Mouse (Mus musculus) midbrain, embryonic 10.5 days (tissue): Measurements from ENCODE around the gene Eea1. TPM values are rescaled to one million over a fixed set of nuclear protein-coding genes. Genes with fewer than 3 reads are reported as not detected.

Experiments
- DNase-seq: peaks from one replicate; pipeline ENCODE4 v3.0.0-alpha.2; 2017; ENCODE audit warnings: low spot score
- H3K27ac ChIP-seq: fragments of 300-500 bp; sonication (generic); replicated peaks from 2 replicates; pipeline ENCODE4 v1.5.1; 2016; ENCODE audit warnings: mild to moderate bottlenecking
- H3K27me3 ChIP-seq: fragments of 300-500 bp; sonication (generic); 2 replicates; pipeline ENCODE4 v1.6.1; 2016; ENCODE audit warnings: low read depth, mild to moderate bottlenecking; ENCODE audit not compliant: poor library complexity, severe bottlenecking
- H3K36me3 ChIP-seq: fragments of 300-500 bp; sonication (generic); 2 replicates; pipeline ENCODE4 v1.6.1; 2016; ENCODE audit warnings: mild to moderate bottlenecking, moderate library complexity
- H3K4me1 ChIP-seq: fragments of 300-500 bp; sonication (generic); 2 replicates; pipeline ENCODE4 v1.6.1; 2016
- H3K4me3 ChIP-seq: fragments of 300-500 bp; sonication (generic); 2 replicates; pipeline ENCODE4 v1.5.1; 2016; ENCODE audit warnings: mild to moderate bottlenecking, moderate library complexity
- H3K9me3 ChIP-seq: fragments of 300-500 bp; sonication (generic); replicated peaks from 2 replicates; pipeline ENCODE4 v1.6.1; 2016; ENCODE audit warnings: mild to moderate bottlenecking
- WGBS: fragments of 180-500 bp; shearing (Covaris S2); methylation state at CpG from one replicate; pipeline ENCODE4 v1.1.7; 2016; 5-methylcytosine and 5-hydroxymethylcytosine counted together
- polyA plus RNA-seq: library from polyadenylated mRNA; unstranded; fragments of >200 nt; fragmentation: Nextera tagmentation; extraction: Ambion mirVana; gene quantifications from 2 replicates; pipeline ENCODE4 v1.2.1, GENCODE M21; 2016

Gene Eea1
- polyA plus RNA-seq = 10.1 and 11.4 TPM in 2 replicates

DNA sequence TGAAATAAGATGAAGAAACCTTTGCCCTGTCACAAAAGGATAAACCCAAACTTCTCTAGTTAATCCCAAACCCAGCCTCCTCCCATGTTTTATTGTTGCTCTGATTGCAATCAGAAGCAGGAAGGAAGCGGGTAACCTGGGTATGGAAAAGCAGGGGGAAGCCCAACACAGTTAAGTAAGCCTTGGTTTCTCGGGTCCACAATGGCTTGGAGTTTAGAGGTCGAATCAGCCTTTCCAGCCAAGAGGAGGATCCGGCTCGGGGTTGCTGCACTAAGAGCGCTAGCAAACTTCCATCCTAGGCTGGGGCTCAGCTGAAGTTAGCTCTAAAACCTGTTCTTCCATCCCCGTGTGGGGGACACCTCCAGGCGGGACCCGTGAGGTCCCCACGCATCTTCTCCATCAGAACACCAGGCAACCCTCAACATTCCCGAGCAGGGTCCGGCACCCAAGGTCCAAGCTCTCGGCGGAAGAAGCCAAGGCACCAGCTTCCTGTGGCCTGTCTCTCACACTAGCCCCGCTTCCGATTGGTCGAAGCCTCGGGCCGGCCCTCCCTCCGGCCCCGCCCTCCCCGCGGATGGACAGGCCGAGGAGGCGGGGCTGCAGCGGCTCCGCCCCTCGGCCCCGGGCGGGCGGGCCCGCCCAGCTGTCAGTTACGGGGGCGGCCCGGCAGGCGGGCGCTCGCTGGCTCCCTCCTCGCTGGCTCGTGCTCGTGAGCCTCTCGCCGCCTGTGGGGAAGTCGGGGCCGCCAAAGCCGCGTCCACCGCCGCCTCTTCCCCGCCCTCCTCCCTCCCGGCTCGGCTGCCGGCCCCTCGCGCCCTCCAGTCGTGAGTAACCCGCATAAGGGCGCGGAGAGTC lies at the start of gene Eea1:
Gene Eea1, plus strand, starts transcription at position 605 of the 855 bp plus-strand sequence.
- Histone ChIP-seq H3K4me3 (peak within 1 kb of the TSS; percentile 84), H3K27me3 (no peaks in the 10 kb centered on the region), H3K4me1 (peaks cover 19% of the 10 kb centered on the region), H3K9me3 (no peaks in the 10 kb centered on the region), H3K36me3 (no peaks in the 10 kb centered on the region), H3K27ac (peak within 1 kb of the TSS; percentile 90)
- peak; percentile 94 for DNase-seq
- 1% methylated on average over 56 of the region's 59 CpGs for WGBS

DNA sequence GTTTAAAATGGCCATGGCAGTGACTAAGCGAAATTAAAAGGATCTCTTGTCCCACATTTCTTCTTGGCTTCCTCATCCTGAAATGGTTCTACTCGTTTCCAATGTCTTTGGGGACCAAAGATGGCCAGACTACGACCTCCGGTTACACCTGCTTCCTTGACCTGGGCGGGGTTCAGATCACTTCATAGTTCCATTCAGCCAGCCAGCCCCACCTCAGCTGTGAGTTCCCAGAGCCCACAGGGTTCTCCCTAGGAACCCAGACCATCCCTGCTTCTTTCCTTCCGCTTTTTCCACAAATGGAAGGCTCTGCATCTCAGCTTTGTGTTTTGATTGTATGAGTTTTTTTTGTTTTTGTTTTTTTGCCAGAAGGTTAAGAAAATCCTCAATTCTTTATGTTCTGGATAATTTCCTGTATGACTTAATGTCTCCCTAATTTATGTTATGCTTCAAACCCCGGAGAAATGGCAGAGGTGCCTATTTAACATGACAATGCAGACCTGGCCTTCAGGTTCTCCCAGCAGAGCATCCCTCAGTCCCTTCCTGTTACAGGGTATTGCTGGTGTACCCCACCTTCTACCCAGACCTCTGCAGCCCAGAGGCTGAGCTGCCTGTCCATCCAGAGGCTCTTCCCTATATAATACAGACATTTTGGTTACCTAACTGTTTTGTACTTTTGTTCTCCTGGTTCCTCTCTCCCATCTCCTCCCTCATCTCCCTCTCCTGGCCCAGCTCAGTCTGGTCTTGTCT lies 49.1 kb upstream of the Eea1 start:
- no peak overlapping the region for H3K27ac ChIP-seq
- peaks cover 6% of the 10 kb centered on the region; the same call in 1 of the 2 replicates for H3K4me1 ChIP-seq
- no peaks in the 10 kb centered on the region for H3K36me3 ChIP-seq
- no peak for DNase-seq
- no peak overlapping the region for H3K4me3 ChIP-seq
- H3K27me3 ChIP-seq = peaks cover 4% of the 10 kb centered on the region; the same call in 1 of the 2 replicates
- no peaks in the 10 kb centered on the region for H3K9me3 ChIP-seq
- WGBS = 77% methylated on average over 7 of the region's 7 CpGs

DNA sequence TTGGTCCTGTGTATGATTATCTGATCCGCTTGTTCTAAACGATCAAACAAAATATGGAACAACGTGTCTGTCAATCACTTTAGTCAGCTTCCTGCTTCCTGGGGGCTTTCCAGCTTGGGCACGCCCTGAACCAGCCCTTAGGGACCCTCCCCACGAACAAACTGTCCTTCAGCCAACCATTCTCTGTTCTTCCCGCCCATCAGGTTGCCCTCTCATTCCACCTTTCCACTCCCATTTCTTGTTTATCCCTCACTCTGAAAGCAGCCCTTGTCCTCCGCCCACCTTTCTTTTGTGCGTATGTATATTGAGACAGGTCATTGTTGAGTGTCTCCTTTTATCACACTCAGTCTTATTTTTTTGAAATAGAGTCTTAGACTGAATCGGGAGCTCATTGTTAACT lies 48.3 kb upstream of the Eea1 start:
- no peak for DNase-seq
- 85% methylated on average over 9 of the region's 9 CpGs for WGBS
- H3K4me3 ChIP-seq = no peak overlapping the region
- H3K36me3 ChIP-seq = no peaks in the 10 kb centered on the region
- H3K9me3 ChIP-seq = no peaks in the 10 kb centered on the region
- peaks cover 4% of the 10 kb centered on the region; the same call in 1 of the 2 replicates for H3K27me3 ChIP-seq
- no peak overlapping the region for H3K27ac ChIP-seq
- H3K4me1 ChIP-seq = peaks cover 6% of the 10 kb centered on the region; the same call in 1 of the 2 replicates

DNA sequence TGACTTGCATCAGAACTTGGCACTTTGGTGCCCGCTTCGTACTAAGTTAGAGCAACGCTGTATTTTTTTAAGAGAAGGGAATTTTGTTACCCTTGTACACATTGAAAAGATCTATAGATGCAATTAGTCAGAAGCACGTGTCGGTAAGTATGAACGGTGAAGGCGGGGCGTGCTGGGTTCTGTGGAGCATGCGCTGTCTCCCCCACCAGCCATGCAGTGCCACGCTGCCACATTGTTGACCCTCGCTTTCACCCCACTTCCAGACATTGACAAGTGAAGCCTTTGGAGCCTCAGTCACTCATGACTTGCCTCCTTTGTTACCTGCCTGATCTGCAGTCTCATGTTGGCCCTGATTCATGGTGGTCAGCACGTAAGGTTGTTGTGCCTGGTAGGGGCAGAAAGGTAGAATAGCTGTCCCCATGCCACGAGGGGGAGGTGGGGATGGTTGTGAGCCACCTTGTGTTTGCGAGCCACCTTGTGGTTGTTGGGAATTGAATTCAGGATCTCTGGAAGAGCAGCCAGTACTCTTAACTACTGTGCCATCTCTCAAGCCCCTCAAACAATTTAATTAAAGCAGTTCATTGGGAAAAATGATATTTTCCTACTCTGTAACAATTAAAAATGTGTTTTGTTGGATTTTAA lies 47.0 kb upstream of the Eea1 start:
- Histone ChIP-seq H3K27ac (no peak overlapping the region), H3K4me1 (peaks cover 6% of the 10 kb centered on the region; the same call in 1 of the 2 replicates), H3K36me3 (no peaks in the 10 kb centered on the region), H3K4me3 (no peak overlapping the region), H3K9me3 (no peaks in the 10 kb centered on the region), H3K27me3 (peaks cover 4% of the 10 kb centered on the region; the same call in 1 of the 2 replicates)
- no peak for DNase-seq
- 90% methylated on average over 14 of the region's 14 CpGs for WGBS

DNA sequence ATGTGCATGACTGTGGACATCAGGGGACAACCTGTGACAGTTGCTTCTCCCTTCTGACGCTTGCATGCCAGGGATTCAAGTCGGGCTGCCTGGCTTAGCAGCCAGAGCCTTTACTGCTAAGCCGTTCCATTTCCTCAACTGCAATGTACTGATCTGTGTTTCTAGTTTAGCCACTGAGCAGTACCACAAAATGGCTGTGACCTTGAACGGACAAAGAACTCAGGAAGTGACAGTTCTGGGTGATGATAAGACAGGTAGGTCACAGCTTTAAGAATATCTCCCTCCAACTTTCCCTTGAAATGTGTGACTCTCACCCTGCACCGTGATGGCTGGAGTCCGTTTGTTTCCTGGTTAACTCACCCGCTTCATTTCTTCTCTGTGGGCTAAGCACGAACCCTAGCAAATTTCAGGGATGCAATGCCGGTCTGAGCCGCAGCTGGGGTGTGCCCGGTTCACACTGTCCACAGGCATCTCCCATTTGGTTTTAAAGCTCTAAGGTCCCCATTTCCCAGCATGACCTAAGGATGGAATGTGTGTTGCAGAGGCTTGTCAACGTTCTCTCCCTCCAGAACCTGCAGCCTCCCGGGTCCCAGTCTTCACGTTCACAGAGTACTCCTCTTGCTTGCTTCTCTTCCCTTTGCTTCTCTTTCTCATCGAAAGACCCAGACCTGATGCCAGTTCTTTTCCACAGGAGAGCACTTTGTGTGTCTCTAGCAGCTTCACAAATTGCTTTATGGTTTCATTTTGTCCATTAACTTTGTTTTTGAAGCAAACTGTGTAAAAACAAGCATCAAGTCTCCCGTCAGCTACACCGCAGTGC lies 46.2 kb upstream of the Eea1 start:
- Histone ChIP-seq H3K27me3 (peaks cover 4% of the 10 kb centered on the region; the same call in 1 of the 2 replicates), H3K27ac (peak overlapping the region; percentile 38; the same call in 1 of the 2 replicates), H3K36me3 (no peaks in the 10 kb centered on the region), H3K4me3 (peak overlapping the region; percentile 41), H3K9me3 (no peaks in the 10 kb centered on the region), H3K4me1 (peaks cover 6% of the 10 kb centered on the region; the same call in 1 of the 2 replicates)
- 42% methylated on average over 17 of the region's 17 CpGs for WGBS
- peak; percentile 34 for DNase-seq

DNA sequence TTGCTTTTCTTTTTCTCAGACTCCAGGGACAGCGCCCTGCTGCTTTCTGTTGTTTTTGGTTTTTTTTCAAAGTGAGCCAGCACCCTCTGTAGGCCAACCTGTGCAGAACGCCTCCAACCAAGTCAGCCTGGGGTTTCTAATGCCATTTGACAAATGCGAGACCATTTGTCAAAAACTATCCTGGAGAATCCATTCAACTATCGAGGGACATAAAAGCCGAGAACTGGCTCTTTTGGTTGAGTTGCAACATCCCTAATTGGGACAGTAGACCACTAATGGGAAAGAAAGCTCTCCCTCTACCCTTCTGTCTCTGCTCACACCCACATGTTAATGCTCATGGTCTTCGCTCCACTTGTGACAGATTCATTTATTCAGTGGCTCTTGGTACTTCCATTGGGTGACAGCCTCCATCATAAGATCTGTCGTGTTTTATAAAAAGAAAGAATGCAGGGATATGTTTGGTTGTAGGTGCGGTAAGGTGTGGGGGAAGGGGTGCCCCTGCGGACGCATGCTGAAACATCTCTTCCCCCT lies 45.5 kb upstream of the Eea1 start:
- peak overlapping the region; percentile 38; the same call in 1 of the 2 replicates for H3K27ac ChIP-seq
- H3K9me3 ChIP-seq = no peaks in the 10 kb centered on the region
- 49% methylated on average over 10 of the region's 10 CpGs for WGBS
- H3K4me1 ChIP-seq = peaks cover 6% of the 10 kb centered on the region; the same call in 1 of the 2 replicates
- peak; percentile 59 for DNase-seq
- H3K4me3 ChIP-seq = peak overlapping the region; percentile 41
- peaks cover 4% of the 10 kb centered on the region; the same call in 1 of the 2 replicates for H3K27me3 ChIP-seq
- H3K36me3 ChIP-seq = no peaks in the 10 kb centered on the region

DNA sequence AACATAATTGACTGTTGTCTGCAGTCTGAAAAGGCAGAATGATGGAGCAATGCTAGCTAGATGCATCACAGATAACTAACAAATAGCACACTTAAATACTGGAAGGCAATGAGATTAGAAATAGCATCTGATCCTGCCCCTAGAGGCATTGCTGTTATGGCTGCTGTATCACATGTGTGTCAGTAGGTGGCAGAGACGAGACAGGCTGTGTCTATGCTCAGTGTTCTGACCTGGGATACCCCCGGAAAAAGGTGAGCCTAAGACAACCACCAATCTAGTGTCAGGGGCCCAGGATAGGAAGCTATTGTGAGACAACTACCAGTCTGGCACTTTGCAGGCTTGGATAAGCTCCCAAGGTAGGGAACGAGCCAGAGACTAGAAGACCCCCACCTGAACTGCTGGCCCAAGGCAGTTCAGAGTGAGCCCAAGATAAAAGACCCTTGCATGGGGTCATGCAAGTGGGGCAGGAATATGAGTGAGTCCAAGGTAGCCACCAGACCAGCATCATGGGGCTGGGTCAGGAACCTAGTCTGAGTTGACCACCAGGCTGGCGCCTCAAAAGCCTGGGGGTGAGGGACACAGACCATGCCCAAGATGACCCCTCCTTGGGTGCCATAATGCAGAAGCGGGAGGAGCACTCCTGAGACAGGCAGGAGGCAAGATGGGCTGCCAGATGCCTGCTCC lies 41.8 kb upstream of the Eea1 start:
- Histone ChIP-seq H3K27ac (no peak overlapping the region), H3K4me1 (peaks cover 6% of the 10 kb centered on the region; the same call in 1 of the 2 replicates), H3K36me3 (no peaks in the 10 kb centered on the region), H3K9me3 (no peaks in the 10 kb centered on the region), H3K4me3 (no peak overlapping the region), H3K27me3 (0 out of 2 replicates have a peak, but pooled peaks cover under 1% of the 10 kb centered on the region)
- WGBS = 70% methylated on average over 5 of the region's 5 CpGs
- DNase-seq = no peak

DNA sequence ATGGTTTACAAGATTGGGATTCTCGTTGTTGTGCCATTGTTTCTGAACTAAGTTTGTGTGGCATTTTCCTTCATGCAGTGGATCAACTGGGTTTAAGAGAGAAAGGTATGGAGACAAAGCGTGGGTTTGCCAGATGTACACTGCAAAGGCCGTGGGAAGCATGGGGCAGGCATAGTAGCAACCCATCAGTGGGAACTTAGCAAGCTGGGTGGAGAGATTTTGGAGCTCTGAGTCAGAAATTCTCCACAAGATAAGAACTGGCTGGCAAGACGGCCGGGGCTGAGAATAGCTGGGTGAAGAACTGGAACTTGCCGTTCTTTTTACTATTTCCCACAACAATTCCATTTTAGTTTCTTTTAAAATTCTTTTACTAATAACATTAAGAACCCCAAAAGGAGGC lies 35.8 kb upstream of the Eea1 start:
- no peaks in the 10 kb centered on the region for H3K27me3 ChIP-seq
- no peaks in the 10 kb centered on the region for H3K36me3 ChIP-seq
- no peak for DNase-seq
- WGBS = 89% methylated on average over 6 of the region's 6 CpGs
- no peaks in the 10 kb centered on the region for H3K9me3 ChIP-seq
- no peaks in the 10 kb centered on the region for H3K4me1 ChIP-seq
- H3K27ac ChIP-seq = no peak overlapping the region
- no peak overlapping the region for H3K4me3 ChIP-seq

DNA sequence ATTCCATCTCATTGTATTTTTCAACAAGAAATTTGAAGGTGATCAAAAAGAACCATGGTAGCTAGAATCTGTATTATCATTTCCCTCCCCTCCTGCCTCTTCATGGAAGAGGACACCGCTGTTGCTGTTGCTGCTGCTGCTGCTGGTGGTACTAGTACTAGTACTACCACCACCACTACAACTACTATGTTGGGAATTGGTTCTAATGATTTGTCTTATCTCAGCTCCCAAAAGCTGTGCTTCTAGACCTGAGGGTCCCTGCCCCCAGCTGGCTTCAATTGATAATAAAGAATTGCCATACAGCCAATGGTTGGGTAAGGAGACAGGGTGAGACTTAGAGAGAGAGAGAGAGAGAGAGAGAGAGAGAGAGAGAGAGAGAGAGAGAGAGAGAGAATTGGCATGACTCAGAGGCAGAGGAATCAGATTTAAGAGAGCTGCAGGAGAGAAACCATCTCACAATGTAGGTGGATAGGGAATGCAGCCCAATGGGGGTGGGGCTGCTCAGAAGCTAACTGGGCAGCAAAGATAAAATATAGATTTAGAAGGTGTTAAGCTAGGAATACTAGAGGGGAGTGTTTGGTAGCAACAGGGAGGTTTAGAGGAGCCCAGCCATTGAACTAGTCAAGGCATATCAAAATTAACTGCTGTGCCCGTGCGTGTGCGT lies 31.1 kb upstream of the Eea1 start:
- 93% methylated on average over 4 of the region's 4 CpGs for WGBS
- H3K27me3 ChIP-seq = no peaks in the 10 kb centered on the region
- no peaks in the 10 kb centered on the region for H3K4me1 ChIP-seq

DNA sequence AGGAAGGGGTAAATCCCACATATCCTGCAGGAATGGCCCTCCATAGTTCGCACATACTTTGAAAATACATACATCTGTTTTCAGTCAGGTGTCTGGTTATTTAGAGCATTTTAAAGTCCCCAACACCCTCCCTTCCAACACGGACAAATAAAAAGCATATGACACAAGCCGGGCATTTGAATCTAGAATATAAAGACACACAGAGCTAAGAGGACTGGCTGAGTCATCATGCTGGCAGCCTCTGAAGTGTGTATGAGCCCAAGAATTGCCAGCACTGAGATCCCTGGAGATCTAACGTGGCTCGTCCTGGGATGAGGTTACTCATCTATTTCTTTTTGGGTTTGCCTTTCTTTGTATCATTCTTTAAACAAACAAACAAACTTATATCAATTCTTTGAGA lies 29.4 kb upstream of the Eea1 start:
- H3K9me3 ChIP-seq = no peaks in the 10 kb centered on the region
- WGBS = 78% methylated on average over 5 of the region's 5 CpGs
- DNase-seq = no peak
- no peaks in the 10 kb centered on the region for H3K36me3 ChIP-seq
- H3K27ac ChIP-seq = no peak overlapping the region
- H3K4me3 ChIP-seq = no peak overlapping the region
- no peaks in the 10 kb centered on the region for H3K27me3 ChIP-seq
- peaks cover 4% of the 10 kb centered on the region; the same call in 1 of the 2 replicates for H3K4me1 ChIP-seq

More for the DNA sequence above, 31.1 kb upstream of the Eea1 start:
- no peaks in the 10 kb centered on the region for H3K36me3 ChIP-seq
- no peak for DNase-seq
- no peak overlapping the region for H3K27ac ChIP-seq
- H3K4me3 ChIP-seq = no peak overlapping the region
- no peaks in the 10 kb centered on the region for H3K9me3 ChIP-seq
